Mouse (Mus musculus) CD4-positive, CD25-positive, alpha-beta regulatory T cell, adult 4 months (primary cell): ENCODE results near the gene Pik3r1. TPM values are rescaled to one million over a fixed set of nuclear protein-coding genes. Genes with fewer than 3 reads are reported as not detected.

ENCODE experiments used
- ATAC-seq: one replicate; pipeline ENCODE4 v1.8.0; 2017
- polyA plus RNA-seq, 2 experiments: library from polyadenylated mRNA; unstranded; fragments of 100-300 nt; shearing (Covaris generic); gene quantifications; one replicate each; pipeline ENCODE4 v1.2.1; 2017

The Pik3r1 gene
- polyA plus RNA-seq, 2 experiments from 2014 or later: 83.2 to 105 TPM

DNA sequence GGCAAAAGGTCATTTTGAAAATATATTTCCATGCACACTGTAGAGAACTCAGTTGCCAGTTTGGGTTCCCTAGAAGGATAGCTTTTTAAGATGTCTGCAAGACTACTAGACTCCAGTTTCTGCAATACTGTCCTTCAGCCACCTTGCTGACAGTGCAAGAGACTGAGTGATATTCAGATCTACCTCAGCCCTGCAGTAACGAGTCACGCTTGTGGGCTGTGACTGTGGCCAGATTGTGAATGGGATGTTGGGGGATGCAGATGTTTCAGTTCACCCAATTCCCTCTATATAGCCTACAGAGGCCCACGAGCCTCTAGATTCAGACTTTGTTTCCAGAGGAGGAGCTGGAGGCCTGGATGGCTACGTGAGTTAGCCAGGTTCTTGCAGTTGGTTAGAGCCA is 90.0 kb downstream of the Pik3r1 start:
- no peak for ATAC-seq

GRCm38 (mm10) chr13:101673876-101674275 is 94.1 kb downstream of the Pik3r1 start:
- no peak for ATAC-seq

DNA sequence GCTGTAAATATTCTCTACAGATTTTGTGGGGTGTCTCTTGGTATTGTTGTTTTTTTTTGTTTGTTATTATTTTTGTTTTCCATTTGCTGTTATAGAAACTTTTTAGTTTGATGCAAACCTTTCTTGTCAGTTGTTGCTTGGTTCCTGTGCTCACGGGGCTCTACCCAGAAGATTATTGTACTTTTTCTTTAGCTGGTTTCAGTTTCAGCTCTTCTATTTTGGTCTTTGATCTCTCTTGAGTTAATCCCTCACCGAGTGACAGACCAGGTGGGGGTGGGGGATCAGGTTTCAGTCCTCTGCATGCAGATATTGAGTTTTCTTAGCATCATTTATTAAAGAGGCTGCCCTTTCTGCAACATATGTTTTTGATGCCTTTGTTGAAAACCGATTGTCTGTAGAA is 99.2 kb downstream of the Pik3r1 start:
- ATAC-seq: peak; percentile 96

DNA sequence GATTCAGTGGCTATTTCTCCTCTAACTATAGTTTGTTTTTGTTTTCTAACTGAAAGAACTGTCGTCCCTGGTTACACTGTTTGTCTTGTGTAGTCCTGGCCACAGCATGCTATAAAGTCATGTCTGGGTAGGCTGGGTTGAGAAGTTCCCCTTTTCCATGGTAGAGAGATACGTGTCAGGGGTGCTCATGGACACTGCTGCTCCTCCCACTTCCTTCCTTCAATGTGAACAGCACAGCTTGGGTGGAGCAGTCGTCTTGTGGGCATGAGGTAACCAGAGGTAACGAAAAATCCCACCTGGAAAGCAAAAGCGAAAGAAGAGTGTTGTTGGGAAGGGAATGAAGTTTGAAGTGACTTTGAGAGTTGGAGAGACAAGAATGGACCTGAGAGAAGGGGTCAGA is 104.0 kb downstream of the Pik3r1 start:
- peak; percentile 44 for ATAC-seq

- no peak for ATAC-seq
Observed at GRCm38 (mm10) chr13:101662900-101663299, 105.1 kb downstream of the Pik3r1 start.

DNA sequence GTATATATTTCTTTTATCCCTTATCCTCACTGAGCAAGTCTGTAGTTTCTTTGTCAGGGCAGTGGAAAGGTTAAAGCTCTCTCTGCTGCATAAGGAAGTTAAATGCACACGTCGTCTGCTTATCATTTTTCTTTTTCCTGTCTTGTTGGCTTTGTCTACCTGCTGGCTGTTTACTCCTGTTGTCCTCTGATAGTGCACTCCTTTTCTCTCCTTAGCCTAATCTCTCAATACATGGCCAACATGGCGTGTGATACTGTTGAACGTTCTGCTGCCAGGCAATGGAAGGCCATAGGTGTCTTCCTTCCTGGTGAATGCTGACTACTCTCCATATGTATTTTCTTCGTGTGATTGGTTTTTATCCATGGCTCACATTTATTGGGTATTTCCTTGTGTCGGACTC is 106.5 kb downstream of the Pik3r1 start:
- ATAC-seq: no peak

- ATAC-seq: no peak
Observed at GRCm38 (mm10) chr13:101660187-101660586, 107.8 kb downstream of the Pik3r1 start.

DNA sequence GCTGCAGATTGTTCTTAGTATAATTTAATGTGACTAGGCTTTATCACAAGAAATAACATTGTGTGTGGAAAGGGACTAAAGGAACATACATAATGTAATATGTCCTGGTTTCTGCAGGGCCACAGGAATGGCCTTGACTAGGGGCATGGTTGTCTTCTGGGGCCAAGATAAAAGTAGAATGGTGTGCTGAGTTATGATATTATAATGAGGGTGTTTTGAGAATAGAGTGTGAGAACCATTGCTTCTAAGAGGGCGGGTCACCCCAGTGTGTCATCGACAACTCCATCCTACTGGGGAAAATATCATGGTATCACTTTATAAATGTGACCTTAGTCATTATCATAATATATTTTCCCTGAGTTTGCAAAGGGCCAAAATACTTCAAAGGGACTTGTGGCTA is 115.9 kb downstream of the Pik3r1 start:
- no peak for ATAC-seq

DNA sequence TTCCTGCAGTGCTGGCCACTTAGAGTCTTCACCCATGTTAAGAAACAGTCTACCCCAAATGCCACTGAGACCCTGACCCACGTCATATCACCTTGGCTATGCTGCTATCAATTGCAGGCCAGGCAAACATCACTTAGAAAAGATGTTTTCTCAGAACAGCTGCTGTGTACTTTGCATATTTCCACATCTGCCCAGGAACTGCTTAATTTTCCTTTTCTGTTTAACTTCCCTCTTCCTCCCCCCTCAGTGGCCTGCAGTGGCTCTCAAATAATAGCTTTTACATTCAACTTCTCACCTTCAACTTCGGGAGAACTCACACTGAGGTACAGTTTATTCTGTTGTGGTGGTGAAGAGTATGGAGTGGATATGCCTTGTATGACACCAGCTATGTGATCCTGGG is 126.4 kb downstream of the Pik3r1 start:
- ATAC-seq: no peak

- no peak for ATAC-seq
Observed at GRCm38 (mm10) chr13:101635837-101636236, 132.2 kb downstream of the Pik3r1 start.

DNA sequence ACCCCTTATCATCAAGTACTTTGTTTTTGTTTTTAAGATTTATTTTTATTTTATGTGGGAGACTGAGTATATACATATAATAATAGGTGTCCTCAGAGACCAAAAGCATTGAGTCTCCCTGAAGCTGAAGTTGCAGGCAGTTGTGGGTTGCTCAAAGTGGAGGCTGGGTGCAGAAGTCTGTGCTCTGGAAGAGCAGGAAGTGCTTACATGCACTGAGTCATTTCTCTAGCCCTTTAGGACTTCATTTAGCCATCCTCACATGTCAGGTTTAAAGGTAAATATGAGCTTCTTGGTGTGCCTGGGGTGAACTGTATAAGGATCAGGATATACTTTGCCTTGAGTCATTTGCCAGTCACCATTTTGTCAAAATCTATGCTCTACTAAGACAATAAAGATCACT is 133.6 kb downstream of the Pik3r1 start:
- ATAC-seq: no peak

- ATAC-seq: no peak
Observed at GRCm38 (mm10) chr13:101633620-101634019, 134.4 kb downstream of the Pik3r1 start.

DNA sequence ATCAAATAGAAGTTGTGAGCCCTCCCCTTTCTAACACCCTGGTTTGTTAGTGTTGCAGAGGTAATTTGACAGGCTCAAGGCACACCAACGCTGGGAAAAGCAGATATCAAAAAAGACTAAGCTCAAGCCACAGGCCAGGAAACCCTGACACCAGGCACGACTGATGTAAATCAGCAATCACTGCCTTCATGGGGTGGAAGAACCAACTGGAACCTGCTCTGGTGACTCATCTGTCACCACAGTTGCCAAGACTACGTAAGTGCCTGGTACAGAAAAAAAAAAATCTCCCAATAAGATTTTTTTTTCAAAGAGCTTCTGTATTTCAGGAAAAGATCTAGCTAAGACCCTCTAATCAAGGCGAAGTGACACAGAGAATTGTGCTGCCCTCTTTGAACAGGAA is 135.2 kb downstream of the Pik3r1 start:
- ATAC-seq: no peak

DNA sequence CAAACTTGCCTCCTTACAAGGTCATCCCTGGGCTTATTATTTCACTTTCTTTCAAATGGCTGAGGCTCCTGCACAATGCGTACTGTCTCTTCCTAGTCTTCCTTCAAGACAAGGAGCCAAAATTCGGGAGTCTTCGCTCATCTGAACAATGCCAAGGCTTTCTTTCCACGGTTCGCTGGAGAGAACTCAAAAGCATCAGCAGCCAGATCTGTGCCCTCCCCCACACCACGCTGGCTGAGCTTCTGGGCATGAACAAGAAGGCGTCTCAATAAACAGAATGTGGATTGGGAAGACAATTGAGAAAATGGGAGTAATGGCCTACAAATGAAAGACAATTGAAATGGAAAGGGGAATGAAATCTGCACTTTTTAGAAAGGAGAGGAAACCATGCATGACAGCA is 136.5 kb downstream of the Pik3r1 start:
- no peak for ATAC-seq
